Mouse (Mus musculus) limb, embryonic 15.5 days (tissue): ENCODE measurements around the gene Pik3ip1. TPM values are rescaled to one million over a fixed set of nuclear protein-coding genes. Genes with fewer than 3 reads are reported as not detected.
A peak's percentile ranks its signal among the peaks of the same experiment; 100 is the strongest.

Experiments used
- ATAC-seq: fragments of 200-750 bp; cut with Nextera tagmentation; 2 replicates; pipeline ENCODE4 v1.8.0; 2017; ENCODE audit warnings: low read depth, moderate TSS enrichment; ENCODE audit not compliant: insufficient number of reproducible peaks, low FRiP score, low TSS enrichment
- H3K27ac ChIP-seq: fragments of 300-500 bp; sonication (generic); 2 replicates; pipeline ENCODE4 v1.5.1; 2015; ENCODE audit warnings: moderate library complexity, mild to moderate bottlenecking, inconsistent platforms
- H3K27me3 ChIP-seq: fragments of 300-500 bp; sonication (generic); 2 replicates; pipeline ENCODE4 v1.6.1; 2015; ENCODE audit warnings: inconsistent platforms
- H3K36me3 ChIP-seq: fragments of 300-500 bp; sonication (generic); 2 replicates; pipeline ENCODE4 v1.6.1; 2015; ENCODE audit warnings: inconsistent platforms
- H3K4me1 ChIP-seq: fragments of 300-500 bp; sonication (generic); 2 replicates; pipeline ENCODE4 v1.6.1; 2015; ENCODE audit warnings: inconsistent platforms
- H3K4me2 ChIP-seq: fragments of 300-500 bp; sonication (generic); 2 replicates; pipeline ENCODE4 v1.6.1; 2015; ENCODE audit warnings: mild to moderate bottlenecking, inconsistent platforms
- H3K4me3 ChIP-seq: fragments of 300-500 bp; sonication (generic); 2 replicates; pipeline ENCODE4 v1.5.1; 2015; ENCODE audit warnings: mild to moderate bottlenecking, inconsistent platforms
- H3K9ac ChIP-seq: fragments of 300-500 bp; sonication (generic); 2 replicates; pipeline ENCODE4 v1.6.1; 2015; ENCODE audit warnings: inconsistent platforms
- H3K9me3 ChIP-seq: fragments of 300-500 bp; sonication (generic); 2 replicates; pipeline ENCODE4 v1.6.1; 2016; ENCODE audit warnings: inconsistent platforms
- WGBS: fragments of 180-500 bp; shearing (Covaris S2); methylation state at CpG from one replicate; pipeline ENCODE4 v1.1.7; 2015; 5-methylcytosine and 5-hydroxymethylcytosine counted together
- polyA plus RNA-seq: library from polyadenylated mRNA; unstranded; fragments of >200 nt; fragmentation: Nextera tagmentation; extraction: Ambion mirVana; gene quantifications from 2 replicates; pipeline ENCODE4 v1.2.1, GENCODE M21; 2015

Pik3ip1 gene
- polyA plus RNA-seq, 1 experiment from 2014 or later = 15.6 TPM

- Histone ChIP-seq H3K9ac (no peak overlapping the region), H3K36me3 (peaks cover 2% of the 10 kb centered on the region; the same call in 1 of the 2 replicates), H3K4me2 (no peak overlapping the region), H3K4me3 (no peak overlapping the region), H3K9me3 (no peaks in the 10 kb centered on the region), H3K27ac (no peak overlapping the region), H3K4me1 (peaks cover 29% of the 10 kb centered on the region), H3K27me3 (no peaks in the 10 kb centered on the region)
- WGBS = 47% methylated on average over 5 of the region's 5 CpGs
- no peak for ATAC-seq
These were observed 59.8 kb downstream of the Pik3ip1 start for GRCm38 (mm10) chr11:3389996-3390395.

GRCm38 (mm10) chr11:3390789-3391188 lies 60.6 kb downstream of the Pik3ip1 start:
- H3K9me3 ChIP-seq = no peaks in the 10 kb centered on the region
- H3K4me2 ChIP-seq = no peak overlapping the region
- H3K4me3 ChIP-seq = no peak overlapping the region
- peaks cover 29% of the 10 kb centered on the region for H3K4me1 ChIP-seq
- H3K9ac ChIP-seq = no peak overlapping the region
- WGBS = 80% methylated on average over 5 of the region's 5 CpGs
- H3K36me3 ChIP-seq = peaks cover 2% of the 10 kb centered on the region; the same call in 1 of the 2 replicates
- H3K27ac ChIP-seq = no peak overlapping the region
- H3K27me3 ChIP-seq = no peaks in the 10 kb centered on the region
- no peak for ATAC-seq

- WGBS = 50% methylated on average over 8 of the region's 8 CpGs
- Histone ChIP-seq H3K9me3 (no peaks in the 10 kb centered on the region), H3K27me3 (no peaks in the 10 kb centered on the region), H3K4me1 (peaks cover 31% of the 10 kb centered on the region), H3K27ac (peak overlapping the region; percentile 47), H3K4me3 (no peak overlapping the region), H3K36me3 (peaks cover 2% of the 10 kb centered on the region; the same call in 1 of the 2 replicates), H3K9ac (no peak overlapping the region), H3K4me2 (no peak overlapping the region)
- no peak for ATAC-seq
These were observed 62.3 kb downstream of the Pik3ip1 start for GRCm38 (mm10) chr11:3392526-3392925.

Other genes starting within 250 kb of the Pik3ip1 start
- gene Sfi1, start 136.9 kb upstream of the Pik3ip1 start, polyA plus RNA-seq = 14.4 and 15.8 TPM in 2 replicates
- gene Eif4enif1, start 128.0 kb upstream of the Pik3ip1 start, polyA plus RNA-seq = 38.5 and 45.8 TPM in 2 replicates
- 191 and 199 TPM in 2 replicates for gene Drg1, start 64.0 kb upstream of the Pik3ip1 start, polyA plus RNA-seq
- gene Patz1, start 41.5 kb upstream of the Pik3ip1 start, polyA plus RNA-seq = 28.4 and 32.3 TPM in 2 replicates
- 102 and 108 TPM in 2 replicates for gene Limk2, start 78.8 kb downstream of the Pik3ip1 start, polyA plus RNA-seq
- gene Rnf185, start 122.0 kb downstream of the Pik3ip1 start, polyA plus RNA-seq = 32.8 and 35.7 TPM in 2 replicates
- gene Pla2g3, start 157.9 kb downstream of the Pik3ip1 start, polyA plus RNA-seq = 1.6 and 2.3 TPM in 2 replicates
- 0.65 and 0.79 TPM in 2 replicates for gene Inpp5j, start 174.4 kb downstream of the Pik3ip1 start, polyA plus RNA-seq
- gene Selenom, start 184.3 kb downstream of the Pik3ip1 start, polyA plus RNA-seq = 215 and 226 TPM in 2 replicates
- gene Smtn, start 210.2 kb downstream of the Pik3ip1 start, polyA plus RNA-seq = 81.7 and 136 TPM in 2 replicates